Mouse (Mus musculus) layer of hippocampus, postnatal 14 days (tissue): Measurements from ENCODE around the gene Ankrd2. TPM values are rescaled to one million over a fixed set of nuclear protein-coding genes. Genes with fewer than 3 reads are reported as not detected.

Source experiments
- DNase-seq, 2 experiments: peaks; one replicate each; pipeline ENCODE4 v3.0.0; 2021 to 2022; ENCODE audit warnings: low spot score in 2 of 2, mixed read lengths in 1 of 2
- long read RNA-seq, 2 experiments: library from polyadenylated mRNA; stranded (forward); transcript quantifications; one replicate each; pipeline ENCODE4 v2.0.0; 2021
- total RNA-seq, 2 experiments: library from RNA; stranded (reverse); gene quantifications; 2 replicates each; pipeline ENCODE4 v1.2.3; 2021

Gene Ankrd2
- under 1 TPM; 0.30 to 0.45 TPM for total RNA-seq
- long read RNA-seq, experiment 1 = 0 reads
- long read RNA-seq, experiment 2 = 0 reads

DNA sequence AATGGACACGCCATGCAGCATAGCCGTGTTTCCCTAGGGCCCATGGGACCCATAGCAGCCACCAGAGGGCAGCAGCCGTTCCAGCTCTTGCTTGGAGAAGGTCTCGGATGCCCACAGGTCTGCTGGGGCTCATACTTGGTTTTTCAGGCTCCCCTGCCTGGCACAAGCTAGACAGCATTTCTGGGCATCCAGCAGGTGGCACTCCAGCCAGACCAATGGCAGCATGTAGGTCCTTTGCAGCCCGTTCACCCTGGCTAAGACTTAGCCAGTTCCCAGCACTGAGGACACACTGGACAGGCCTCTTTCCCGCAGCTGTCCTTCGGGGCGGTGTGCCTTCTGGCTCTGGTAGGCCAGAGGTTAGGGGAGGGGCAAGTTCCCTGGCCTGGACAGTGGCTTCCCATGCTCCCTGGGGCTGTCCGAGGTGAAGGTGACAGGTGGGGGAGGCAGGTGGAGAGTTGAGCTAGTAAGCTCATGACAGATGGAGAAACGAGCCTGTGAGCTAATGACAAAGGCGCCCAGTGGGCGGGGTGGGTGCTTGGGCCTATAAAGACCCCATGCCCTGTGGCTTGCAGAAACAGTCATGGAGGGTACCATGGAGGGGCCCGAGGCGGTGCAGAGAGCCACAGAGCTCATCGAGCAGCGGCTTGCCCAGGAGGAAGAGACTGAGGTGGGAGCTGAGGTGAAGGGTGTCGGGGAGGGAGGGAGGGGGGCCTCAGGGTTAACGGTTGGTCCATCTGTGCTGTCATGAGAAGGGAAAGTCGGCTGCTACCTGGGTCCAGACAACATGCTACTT, at the start of gene Ankrd2:
Gene Ankrd2 (plus strand): TSS at position 545 of the 793 bp plus-strand sequence.
- DNase-seq = peak; percentile 77 to 85

DNA sequence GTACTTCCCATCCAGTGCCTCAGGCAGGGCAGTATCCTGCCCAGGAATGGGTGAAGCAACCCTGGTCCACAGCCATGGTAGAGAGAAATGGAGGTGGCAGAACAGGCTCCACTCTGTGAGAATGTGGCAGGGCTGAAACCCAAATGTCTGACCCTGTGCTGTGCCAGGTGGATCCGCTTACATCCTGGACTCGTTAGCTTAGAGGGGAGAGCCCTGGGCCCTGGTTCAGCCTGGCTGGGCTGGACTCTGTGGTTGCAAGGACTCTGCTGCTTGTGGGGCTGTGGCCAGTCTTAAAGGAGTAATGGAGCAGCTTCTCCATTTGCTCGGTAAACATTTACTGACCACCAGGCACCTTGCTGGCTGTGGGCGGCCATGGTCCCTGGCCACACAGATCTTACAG, 48.6 kb upstream of the Ankrd2 start:
- no peak for DNase-seq

DNA sequence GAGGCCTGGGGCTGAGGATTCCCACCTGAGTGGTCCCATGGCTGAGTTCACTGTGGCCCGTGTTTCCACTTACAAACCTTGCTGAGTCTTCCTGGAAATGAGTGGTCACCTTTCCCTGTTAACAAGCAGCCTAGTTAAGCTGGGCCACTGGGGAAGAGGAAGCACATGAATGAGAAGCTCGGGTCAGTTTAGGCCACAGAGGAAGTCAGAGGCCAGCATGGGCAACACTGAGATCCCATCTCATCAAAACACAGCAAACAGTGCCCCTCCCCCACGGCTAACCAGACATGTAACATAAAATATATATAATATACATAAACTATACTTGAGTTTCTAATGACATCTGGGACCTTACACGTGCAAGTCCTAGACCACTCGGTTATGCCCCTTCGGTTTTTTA, 46.0 kb upstream of the Ankrd2 start:
- DNase-seq = no peak

GRCm38 (mm10) chr19:41991926-41992477, 43.8 kb upstream of the Ankrd2 start:
- DNase-seq = peak in 1 of 2 experiments; percentile 30

DNA sequence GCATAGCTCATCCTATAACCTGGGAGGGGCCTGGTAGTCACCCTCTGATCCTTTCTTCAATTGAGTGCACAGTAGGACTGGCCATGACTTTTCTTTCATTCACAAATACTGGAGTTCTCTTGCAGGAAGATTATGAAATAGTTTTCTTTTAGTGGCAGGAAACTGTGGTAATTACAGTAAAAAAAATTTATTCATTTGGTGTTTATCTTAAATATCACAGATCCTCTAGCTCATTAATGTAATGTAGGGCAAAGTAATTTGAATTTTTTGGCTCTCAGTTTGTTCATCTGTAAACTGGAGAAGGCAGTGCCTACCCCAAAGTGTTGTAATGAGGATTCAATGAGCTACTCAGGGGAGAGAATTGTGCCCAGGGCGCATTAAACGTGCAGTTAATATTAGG, 42.8 kb upstream of the Ankrd2 start:
- DNase-seq = no peak

DNA sequence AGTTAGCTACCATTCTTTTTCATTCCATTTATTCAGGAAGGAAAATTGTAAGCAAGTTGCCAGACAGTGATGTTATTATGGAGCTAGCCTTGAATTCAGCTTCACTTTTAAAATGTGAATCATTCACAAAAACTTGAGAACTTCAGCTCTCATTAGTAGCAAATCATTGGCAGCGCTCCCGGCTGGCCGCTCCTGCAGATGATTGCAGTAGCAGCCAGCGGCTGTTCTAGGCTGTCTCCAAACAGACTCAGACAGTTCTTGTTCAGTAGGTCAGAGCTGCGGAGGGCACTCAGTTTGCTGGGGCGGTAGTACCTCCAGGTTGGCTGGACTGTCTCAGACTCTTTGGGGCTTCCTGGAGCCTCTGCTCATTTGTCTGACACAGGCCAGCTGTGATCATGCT, 42.3 kb upstream of the Ankrd2 start:
- DNase-seq = peak; percentile 42 to 80

DNA sequence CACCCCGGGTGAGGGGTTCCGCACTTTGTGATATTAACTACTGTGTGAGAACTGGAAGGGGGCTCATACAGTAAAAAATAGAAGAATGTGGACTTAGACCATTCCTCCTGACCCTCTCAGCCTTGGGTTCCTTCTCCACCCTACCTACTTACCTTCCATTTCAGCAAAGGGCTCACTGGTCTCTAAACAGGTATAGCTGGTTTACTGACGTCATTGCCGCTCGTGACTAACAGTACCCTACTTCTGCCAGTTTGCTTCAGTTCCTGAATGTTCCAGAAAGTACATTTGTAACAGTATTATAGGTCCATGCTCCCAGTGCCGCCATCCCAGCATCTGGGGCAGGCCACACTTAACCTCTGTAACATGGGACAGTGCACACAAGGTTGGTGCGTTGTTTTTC, 41.8 kb upstream of the Ankrd2 start:
- DNase-seq = no peak

GRCm38 (mm10) chr19:41995483-41995882, 40.3 kb upstream of the Ankrd2 start:
- no peak for DNase-seq

GRCm38 (mm10) chr19:41997090-41997489, 38.7 kb upstream of the Ankrd2 start:
- DNase-seq = no peak

DNA sequence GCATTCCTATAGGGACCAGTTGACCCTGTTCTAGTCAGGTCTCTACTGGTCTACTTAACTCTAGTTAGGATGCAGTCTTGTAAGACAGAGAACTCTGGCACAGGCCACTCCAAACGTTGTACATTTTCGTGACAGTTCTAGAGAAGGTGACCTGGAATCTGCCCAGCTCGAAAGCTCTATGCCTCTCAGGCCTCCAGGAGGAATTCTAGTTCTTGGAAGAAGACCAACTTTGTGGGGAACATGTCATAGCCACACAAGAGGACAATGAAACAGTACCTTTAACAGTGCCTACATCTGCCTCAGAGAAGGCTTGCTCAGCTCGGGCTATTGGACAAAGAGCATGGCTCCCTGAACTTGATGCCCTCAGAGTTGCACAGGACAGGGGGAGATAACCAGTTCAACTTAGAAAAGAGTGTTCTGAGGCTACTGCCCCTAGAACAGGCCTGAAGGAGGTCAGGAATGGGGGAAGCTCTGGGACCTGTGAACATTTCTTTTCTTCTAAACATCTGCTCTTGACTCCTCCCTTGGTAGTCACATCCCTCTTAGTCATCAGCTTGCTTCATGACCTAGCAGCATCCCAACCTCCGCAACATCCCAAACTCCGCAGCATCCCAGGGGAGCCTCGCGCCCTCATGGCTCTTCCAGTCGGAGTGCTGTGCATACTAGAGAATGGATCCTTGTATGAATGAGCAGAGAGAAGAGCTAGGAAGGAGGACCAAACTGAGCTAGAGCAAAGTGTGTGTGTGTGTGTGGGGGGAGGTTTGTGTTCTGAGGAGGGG, 36.8 kb upstream of the Ankrd2 start:
- DNase-seq = no peak

- DNase-seq = no peak
Measured at GRCm38 (mm10) chr19:41999688-42000283, 36.0 kb upstream of the Ankrd2 start.

- DNase-seq = no peak
Measured at GRCm38 (mm10) chr19:42000446-42000958, 35.3 kb upstream of the Ankrd2 start.

DNA sequence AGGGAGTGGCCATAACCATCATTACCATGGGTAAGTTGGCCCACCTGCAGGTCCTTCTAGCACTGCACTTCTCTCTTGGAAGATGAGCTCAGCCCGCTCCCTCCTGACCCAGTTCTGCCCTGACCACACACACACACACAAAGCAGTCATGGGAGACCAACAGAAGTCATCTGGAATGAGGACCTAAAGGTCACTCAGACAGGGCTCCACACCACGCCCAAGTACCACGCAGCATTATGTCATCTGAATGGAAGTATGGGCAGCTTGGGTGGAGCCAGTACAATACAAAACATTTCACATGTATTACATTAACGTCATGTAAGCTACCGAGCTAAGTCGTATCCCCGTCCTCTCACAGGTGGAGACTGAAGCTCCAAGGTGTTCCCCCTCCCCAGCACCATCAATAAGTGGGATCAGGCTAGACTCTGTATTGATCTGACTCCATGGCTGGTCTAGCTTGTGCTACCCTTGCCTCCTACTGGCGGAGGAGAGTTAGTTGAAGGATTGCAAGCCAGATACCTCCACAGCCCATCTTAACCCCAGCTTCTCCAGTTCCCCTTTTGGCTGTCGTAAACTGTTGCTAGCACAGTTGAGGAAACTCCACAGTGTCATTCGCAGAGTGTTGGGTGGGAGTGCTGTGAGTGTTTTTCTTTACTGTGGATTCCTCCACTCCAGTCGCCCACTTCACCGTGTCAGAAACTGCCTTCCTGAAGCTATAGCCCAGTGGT, 34.4 kb upstream of the Ankrd2 start:
- no peak for DNase-seq

GRCm38 (mm10) chr19:42004258-42004657, 31.5 kb upstream of the Ankrd2 start:
- DNase-seq = no peak

DNA sequence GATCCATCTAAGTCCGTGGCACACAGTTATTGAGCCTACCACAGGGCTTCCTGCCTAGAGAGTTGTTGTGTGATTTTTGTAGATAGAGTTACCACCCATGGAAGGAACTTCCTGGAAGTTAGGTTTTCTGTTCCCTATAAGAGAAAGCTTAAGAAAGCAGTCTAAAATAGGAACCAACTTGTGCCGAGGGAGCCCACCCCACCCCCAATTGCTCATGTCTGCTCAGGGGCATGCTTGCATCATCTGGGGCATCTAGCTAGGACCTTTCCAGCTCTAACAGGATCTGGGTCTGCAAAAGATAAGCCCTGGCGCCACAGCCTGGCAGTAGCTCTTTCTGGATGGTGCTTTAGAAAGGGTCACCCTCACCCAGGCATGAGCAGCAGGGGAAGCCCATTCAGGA, 30.2 kb upstream of the Ankrd2 start:
- DNase-seq = peak in 1 of 2 experiments; percentile 22

DNA sequence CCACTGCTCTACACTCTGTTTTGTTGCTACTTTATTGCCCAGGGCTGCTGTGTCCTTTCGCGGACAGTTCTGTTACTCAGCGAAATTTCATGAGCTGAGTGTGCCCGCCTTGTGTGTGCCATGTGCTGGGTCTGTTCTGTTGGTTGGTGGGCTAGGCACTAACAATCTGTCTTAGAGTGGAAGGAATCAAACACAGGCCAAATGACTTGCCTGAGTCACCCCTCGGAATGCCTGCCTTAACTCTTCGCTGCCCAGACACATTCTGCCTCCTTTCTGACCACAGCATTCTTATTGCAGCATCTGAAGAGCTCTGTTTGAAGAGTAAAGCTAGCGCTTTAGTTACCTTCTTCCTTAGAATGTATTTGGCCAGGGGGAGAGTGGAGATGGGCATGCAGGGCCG, 29.2 kb upstream of the Ankrd2 start:
- no peak for DNase-seq

DNA sequence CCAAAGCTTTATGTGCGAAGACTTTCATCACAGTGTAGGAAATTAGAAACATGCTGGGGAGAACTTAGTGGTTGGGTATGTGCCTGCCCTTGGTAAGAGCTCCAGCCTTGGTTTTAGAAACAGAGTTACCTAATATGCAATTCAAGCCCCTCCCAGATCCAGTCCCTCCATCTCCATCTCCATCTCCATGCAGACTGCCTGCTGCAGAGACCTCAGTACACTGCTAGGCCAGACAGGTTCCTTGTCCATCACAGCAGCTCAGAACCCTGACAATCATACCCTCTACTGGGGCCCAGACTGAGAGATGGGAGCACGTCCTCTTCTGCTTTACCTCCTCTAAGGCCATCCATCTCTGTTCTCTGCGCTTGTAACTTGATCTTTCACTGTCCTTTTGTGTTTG, 27.2 kb upstream of the Ankrd2 start:
- no peak for DNase-seq

- no peak for DNase-seq
Measured at GRCm38 (mm10) chr19:42009067-42009466, 26.7 kb upstream of the Ankrd2 start.

- DNase-seq = no peak
Measured at GRCm38 (mm10) chr19:42010436-42010835, 25.4 kb upstream of the Ankrd2 start.

DNA sequence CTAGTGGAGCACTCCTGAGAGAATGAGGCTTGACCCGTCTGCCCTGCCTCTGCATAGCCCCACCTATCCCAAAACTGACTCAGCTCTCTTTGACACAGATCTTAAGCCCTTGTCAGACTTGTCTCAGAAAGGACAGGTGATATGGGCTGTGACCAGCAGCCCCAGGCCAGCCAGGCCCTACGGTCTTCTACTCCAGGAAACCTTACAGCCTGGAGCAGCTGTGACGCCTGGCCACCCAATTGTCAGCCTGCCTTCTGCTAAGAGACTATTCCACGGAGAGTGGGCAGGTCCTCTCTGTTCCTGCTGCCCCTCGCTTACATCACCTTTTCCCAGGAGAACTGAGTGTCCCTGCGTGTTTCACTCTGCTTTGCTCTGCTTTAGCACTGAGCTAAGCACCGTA, 24.7 kb upstream of the Ankrd2 start:
- no peak for DNase-seq
